Comparison of ENCODE assay signal across 22 mouse cellular contexts in the genomic region with DNA sequence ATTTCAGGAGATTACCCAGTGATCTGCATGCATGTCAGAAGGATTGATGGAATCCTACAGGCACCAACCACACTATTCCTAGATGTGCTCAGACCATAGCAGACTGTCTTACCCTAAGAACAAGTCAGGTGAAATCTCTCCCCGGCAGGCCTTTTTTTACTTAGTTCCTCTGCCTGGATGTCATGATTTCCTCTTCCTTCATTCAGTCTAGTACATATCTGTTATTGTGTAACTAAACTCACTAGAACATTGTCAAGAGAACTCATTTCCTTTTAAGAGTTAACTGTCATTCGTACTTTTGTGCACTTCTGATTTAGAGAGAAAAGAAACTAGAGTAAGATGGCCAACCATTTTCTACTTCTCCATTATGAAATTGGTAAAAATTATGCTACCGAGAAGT. TPM values are rescaled to one million over a fixed set of nuclear protein-coding genes. Genes with fewer than 3 reads are reported as not detected.
DNase-seq lines count a peak whose midpoint lies in the region; ATAC-seq and TF ChIP-seq lines count a peak whose summit lies in the region.
"Had no signal": no experiment of that assay in that cellular context is flagged by ENCODE, and none has a peak within 500 bp of the region (broad histone marks: within the 10 kb centered on the region; RNA-seq: fewer than 3 reads in every experiment).

No protein-coding gene starts in this region.

- peak; percentile 42 to 44 for DNase-seq in B cell, adult 2 months
- no peak for DNase-seq in Patski (ENCODE audit: low read depth, low spot score)
- DNase-seq in adrenal gland, postnatal 14 days, result no peak
- DNase-seq in cerebellum, adult 11-12 months, result no peak
- DNase-seq in c-Kit-positive CD71-positive TER-119-positive erythroid progenitor cells, embryonic 14.5 days (ENCODE audit: low spot score), result no peak
- DNase-seq: adrenal gland, adult 8-10 months; cerebellum, postnatal 10 days; gastrocnemius, postnatal 36 days; heart, postnatal 4 days; kidney, adult 8-10 months; kidney, postnatal 10 days; liver, embryonic 13.5 days; lung, embryonic 14.5 days; lung, postnatal 4 days; thymus, postnatal 36 days had no signal

- ATAC-seq in Patski, result peak; percentile 12
- ATAC-seq in common myeloid progenitor, adult 5-6 weeks (replicated peaks; ENCODE audit: low read depth, poor library complexity, severe bottlenecking), result peak; percentile 77
- ATAC-seq in monocyte, adult 5-6 weeks (replicated peaks; ENCODE audit: insufficient number of reproducible peaks, low FRiP score, low TSS enrichment, poor library complexity, severe bottlenecking), result peak; percentile 72

- TF ChIP-seq CTCF in Patski (IDR thresholded peaks at IDR 0.05), result no peak

- POLR2A ChIA-PET in Patski (lab: Charles Lee), result no interaction called here

- H3K27me3 ChIP-seq in Patski, result no peaks in the 10 kb centered on the region
- H3K27me3 ChIP-seq: embryonic facial prominence, embryonic 12.5 days; forebrain, embryonic 12.5 days; hindbrain, embryonic 15.5 days; limb, embryonic 13.5 days; liver, embryonic 13.5 days; neural tube, embryonic 15.5 days had no signal

- in situ Hi-C loops in Patski (cut with MboI; ENCODE audit: low pct_unique_long_range_greater_than_20kb), result no loop called here

- CTCF ChIA-PET in Patski (lab: Charles Lee), result no interaction called here

RNA-seq across cellular contexts. Expression of a gene that starts 43.6 kb away (rescaled TPM):
- polyA plus RNA-seq in Patski (2021), result 34.8 TPM
- 66.3 and 77.6 TPM in 2 replicates for total RNA-seq in common myeloid progenitor, adult 5-6 weeks (2017)
- 106 to 173 TPM (median 120 TPM) in 3 replicates for total RNA-seq in monocyte, adult 5-6 weeks (2017)
- total RNA-seq in adrenal gland, postnatal 14 days (2021), result 120 and 123 TPM in 2 replicates

Comparison
In these comparisons a context has a peak if more than half of its experiments do, and no peak if none do; other contexts are left out.
1. DNase-seq: peak in B cell, adult 2 months (2 of 2); none in Patski (single experiment), adrenal gland, postnatal 14 days (single experiment), cerebellum, adult 11-12 months (single experiment) and c-Kit-positive CD71-positive TER-119-positive erythroid progenitor cells, embryonic 14.5 days (single experiment).
2. ATAC-seq: peak in every context shown above with its lines; median percentile 77 in common myeloid progenitor, adult 5-6 weeks; 72 in monocyte, adult 5-6 weeks; 12 in Patski.